Mouse (Mus musculus): Measurements from ENCODE around the gene Rint1.

- no peak for TF ChIP-seq GATA1 (IDR thresholded peaks at IDR 0.05; ENCODE audit: borderline replicate concordance, low read length)
- TF ChIP-seq FLI1 (IDR thresholded peaks at IDR 0.05; ENCODE audit: low read length), result no peak
Observed at GRCm38 (mm10) chr5:23857189-23857588, 69.7 kb downstream of the Rint1 start.

Data from megakaryocyte, embryonic 14.5 days (primary cell).